In genomic region chr10:10935806-10936205, GRCm38 (mm10) we compare ENCODE assay signal across 26 mouse cellular contexts.
"Had no signal": no experiment of that assay in that cellular context is flagged by ENCODE, and none has a peak within 500 bp of the region (broad histone marks: within the 10 kb centered on the region; RNA-seq: fewer than 3 reads in every experiment).

No protein-coding gene starts in this region.

- DNase-seq: gastrocnemius, adult 2 months; gastrocnemius, postnatal 10 days; gastrocnemius, postnatal 25 days; heart, adult 2 months; heart, postnatal 14 days; heart, postnatal 36 days; kidney, adult 11 months; kidney, adult 2 months; kidney, adult 9 months; kidney, postnatal 14 days; kidney, postnatal 36 days; liver; liver, embryonic 13.5 days; liver, postnatal 0 days had no signal

- ATAC-seq: hindbrain, postnatal 0 days; intestine, embryonic 16.5 days; liver, postnatal 0 days had no signal

- H3K4me3 ChIP-seq: gastrocnemius, adult 2 months; heart, adult 2 months; heart, embryonic 13.5 days; heart, embryonic 15.5 days; hindbrain, embryonic 13.5 days; hindbrain, embryonic 15.5 days; kidney, embryonic 15.5 days; left cerebral cortex, adult 2 months; limb, embryonic 10.5 days; limb, embryonic 12.5 days; liver, embryonic 13.5 days; liver, embryonic 15.5 days had no signal

- H3K27ac ChIP-seq: gastrocnemius, adult 2 months; heart, adult 2 months; heart, embryonic 13.5 days; heart, embryonic 15.5 days; hindbrain, embryonic 13.5 days; hindbrain, embryonic 15.5 days; hindbrain, postnatal 0 days; kidney, embryonic 15.5 days; kidney, postnatal 0 days; left cerebral cortex, adult 2 months; limb, embryonic 10.5 days; limb, embryonic 12.5 days; liver, embryonic 13.5 days; liver, embryonic 15.5 days had no signal
